Mouse (Mus musculus): ENCODE measurements around the gene Sort1. TPM values are rescaled to one million over a fixed set of nuclear protein-coding genes. Genes with fewer than 3 reads are reported as not detected.

The Sort1 gene
- total and polyA plus RNA-seq, 2 experiments from 2014 or later: 7.4 to 33.5 TPM

GRCm38 (mm10) chr3:108401692-108402527 is 118.0 kb downstream of the Sort1 start:
- H3K9ac ChIP-seq (replicated peaks; ENCODE audit: low read depth, low read length): no peak overlapping the region
- 35% methylated on average over 22 of the region's 22 CpGs for WGBS
- H3K36me3 ChIP-seq (replicated peaks; ENCODE audit: control insufficient read depth, insufficient read depth, low read length): no peaks in the 10 kb centered on the region
- peak; percentile 96 for TF ChIP-seq CTCF (IDR thresholded peaks at IDR 0.05; ENCODE audit: low read depth)
- no peak for TF ChIP-seq EP300 (IDR thresholded peaks at IDR 0.05; ENCODE audit: low read depth)
- no peaks in the 10 kb centered on the region for H3K27me3 ChIP-seq (ENCODE audit: control insufficient read depth, insufficient read depth, low read length)
- H3K9me3 ChIP-seq (replicated peaks; ENCODE audit: control insufficient read depth, low read length): no peaks in the 10 kb centered on the region
- ATAC-seq (ENCODE audit: insufficient read depth, low read depth) (peak; percentile 96), DNase-seq (ENCODE audit: low spot score) (peak; percentile 94)
- H3K4me2 ChIP-seq (ENCODE audit: low read depth, low read length): no peak overlapping the region
- H3K4me3 ChIP-seq (ENCODE audit: low read depth, low read length): no peak overlapping the region
- H3K4me1 ChIP-seq (ENCODE audit: control insufficient read depth, insufficient read depth): no peaks in the 10 kb centered on the region
- H3K27ac ChIP-seq (ENCODE audit: low read depth): no peak overlapping the region

GRCm38 (mm10) chr3:108402528-108402920 is 118.6 kb downstream of the Sort1 start:
- no peaks in the 10 kb centered on the region for H3K36me3 ChIP-seq (replicated peaks; ENCODE audit: control insufficient read depth, insufficient read depth, low read length)
- H3K4me3 ChIP-seq (ENCODE audit: low read depth, low read length): no peak overlapping the region
- H3K9me3 ChIP-seq (replicated peaks; ENCODE audit: control insufficient read depth, low read length): no peaks in the 10 kb centered on the region
- H3K4me1 ChIP-seq (ENCODE audit: control insufficient read depth, insufficient read depth): no peaks in the 10 kb centered on the region
- H3K9ac ChIP-seq (replicated peaks; ENCODE audit: low read depth, low read length): no peak overlapping the region
- DNase-seq (ENCODE audit: low spot score) (no peak), ATAC-seq (ENCODE audit: insufficient read depth, low read depth) (no peak)
- 92% methylated on average over 15 of the region's 15 CpGs for WGBS
- H3K4me2 ChIP-seq (ENCODE audit: low read depth, low read length): no peak overlapping the region
- no peaks in the 10 kb centered on the region for H3K27me3 ChIP-seq (ENCODE audit: control insufficient read depth, insufficient read depth, low read length)
- no peak for TF ChIP-seq EP300 (IDR thresholded peaks at IDR 0.05; ENCODE audit: low read depth)
- TF ChIP-seq CTCF (IDR thresholded peaks at IDR 0.05; ENCODE audit: low read depth): no peak
- H3K27ac ChIP-seq (ENCODE audit: low read depth): no peak overlapping the region

- DNase-seq (ENCODE audit: low spot score): no peak
- Histone ChIP-seq H3K9me3 (replicated peaks; ENCODE audit: control insufficient read depth, low read length) (no peaks in the 10 kb centered on the region), H3K9ac (replicated peaks; ENCODE audit: low read depth, low read length) (no peak overlapping the region), H3K27ac (ENCODE audit: low read depth) (no peak overlapping the region), H3K36me3 (replicated peaks; ENCODE audit: control insufficient read depth, insufficient read depth, low read length) (no peaks in the 10 kb centered on the region), H3K27me3 (ENCODE audit: control insufficient read depth, insufficient read depth, low read length) (no peaks in the 10 kb centered on the region), H3K4me3 (ENCODE audit: low read depth, low read length) (no peak overlapping the region), H3K4me1 (ENCODE audit: control insufficient read depth, insufficient read depth) (no peaks in the 10 kb centered on the region), H3K4me2 (ENCODE audit: low read depth, low read length) (no peak overlapping the region)
- WGBS: 53% methylated on average over 14 of the region's 14 CpGs
- TF ChIP-seq CTCF (IDR thresholded peaks at IDR 0.05; ENCODE audit: low read depth): no peak
- no peak for TF ChIP-seq EP300 (IDR thresholded peaks at IDR 0.05; ENCODE audit: low read depth)
- no peak for ATAC-seq (ENCODE audit: insufficient read depth, low read depth)
Measured at GRCm38 (mm10) chr3:108405536-108406305, 121.8 kb downstream of the Sort1 start.

- H3K9ac ChIP-seq (replicated peaks; ENCODE audit: low read depth, low read length): no peak overlapping the region
- no peak for ATAC-seq (ENCODE audit: insufficient read depth, low read depth)
- no peak overlapping the region for H3K4me3 ChIP-seq (ENCODE audit: low read depth, low read length)
- H3K36me3 ChIP-seq (replicated peaks; ENCODE audit: control insufficient read depth, insufficient read depth, low read length): no peaks in the 10 kb centered on the region
- H3K27ac ChIP-seq (ENCODE audit: low read depth): no peak overlapping the region
- no peak for TF ChIP-seq EP300 (IDR thresholded peaks at IDR 0.05; ENCODE audit: low read depth)
- no peak for TF ChIP-seq CTCF (IDR thresholded peaks at IDR 0.05; ENCODE audit: low read depth)
- H3K4me1 ChIP-seq (ENCODE audit: control insufficient read depth, insufficient read depth): no peaks in the 10 kb centered on the region
- WGBS: 85% methylated on average over 24 of the region's 24 CpGs
- no peaks in the 10 kb centered on the region for H3K9me3 ChIP-seq (replicated peaks; ENCODE audit: control insufficient read depth, low read length)
- no peak for DNase-seq (ENCODE audit: low spot score)
- no peaks in the 10 kb centered on the region for H3K27me3 ChIP-seq (ENCODE audit: control insufficient read depth, insufficient read depth, low read length)
- no peak overlapping the region for H3K4me2 ChIP-seq (ENCODE audit: low read depth, low read length)
Measured at GRCm38 (mm10) chr3:108406306-108406885, 122.5 kb downstream of the Sort1 start.

GRCm38 (mm10) chr3:108408517-108409008 is 124.7 kb downstream of the Sort1 start:
- TF ChIP-seq EP300 (IDR thresholded peaks at IDR 0.05; ENCODE audit: low read depth): no peak
- no peak for TF ChIP-seq CTCF (IDR thresholded peaks at IDR 0.05; ENCODE audit: low read depth)
- Histone ChIP-seq H3K9me3 (replicated peaks; ENCODE audit: control insufficient read depth, low read length) (0 out of 2 replicates have a peak, but pooled peaks cover 1% of the 10 kb centered on the region), H3K27ac (ENCODE audit: low read depth) (no peak overlapping the region), H3K4me2 (ENCODE audit: low read depth, low read length) (no peak overlapping the region), H3K4me3 (ENCODE audit: low read depth, low read length) (no peak overlapping the region), H3K9ac (replicated peaks; ENCODE audit: low read depth, low read length) (no peak overlapping the region), H3K36me3 (replicated peaks; ENCODE audit: control insufficient read depth, insufficient read depth, low read length) (no peaks in the 10 kb centered on the region; the same call in 1 of the 2 replicates), H3K4me1 (ENCODE audit: control insufficient read depth, insufficient read depth) (no peaks in the 10 kb centered on the region), H3K27me3 (ENCODE audit: control insufficient read depth, insufficient read depth, low read length) (no peaks in the 10 kb centered on the region)
- ATAC-seq (ENCODE audit: insufficient read depth, low read depth) (no peak), DNase-seq (ENCODE audit: low spot score) (no peak)
- 84% methylated on average over 8 of the region's 8 CpGs for WGBS

Data from heart, postnatal 0 days (tissue).